Mouse (Mus musculus) kidney, embryonic 16.5 days (tissue): ENCODE results near the gene Pde6h. TPM values are rescaled to one million over a fixed set of nuclear protein-coding genes. Genes with fewer than 3 reads are reported as not detected.
A peak's percentile ranks its signal among the peaks of the same experiment; 100 is the strongest.

ENCODE experiments used
- ATAC-seq: fragments of 200-750 bp; cut with Nextera tagmentation; 2 replicates; pipeline ENCODE4 v1.8.0; 2017; ENCODE audit warnings: moderate TSS enrichment; ENCODE audit not compliant: low FRiP score, low TSS enrichment
- H3K27ac ChIP-seq: fragments of 300-500 bp; sonication (generic); 2 replicates; pipeline ENCODE4 v1.5.1; 2014; ENCODE audit warnings: low read length
- H3K27me3 ChIP-seq: fragments of 300-500 bp; sonication (generic); 2 replicates; pipeline ENCODE4 v1.6.1; 2014; ENCODE audit warnings: low read length, control low read depth, mixed read lengths; ENCODE audit not compliant: insufficient read depth
- H3K36me3 ChIP-seq: fragments of 300-500 bp; sonication (generic); 2 replicates; pipeline ENCODE4 v1.6.1; 2014; ENCODE audit warnings: low read length, control low read depth, mixed read lengths; ENCODE audit not compliant: insufficient read depth
- H3K4me1 ChIP-seq: fragments of 300-500 bp; sonication (generic); 2 replicates; pipeline ENCODE4 v1.6.1; 2014; ENCODE audit warnings: low read length, control low read depth, mixed read lengths; ENCODE audit not compliant: insufficient read depth
- H3K4me2 ChIP-seq: fragments of 300-500 bp; sonication (generic); replicated peaks from 2 replicates; pipeline ENCODE4 v1.6.1; 2014; ENCODE audit warnings: low read depth, low read length
- H3K4me3 ChIP-seq: fragments of 300-500 bp; sonication (generic); 2 replicates; pipeline ENCODE4 v1.5.1; 2014; ENCODE audit warnings: mild to moderate bottlenecking, low read length
- H3K9ac ChIP-seq: fragments of 300-500 bp; sonication (generic); replicated peaks from 2 replicates; pipeline ENCODE4 v1.6.1; 2014; ENCODE audit warnings: low read length
- H3K9me3 ChIP-seq: fragments of 300-500 bp; sonication (generic); 2 replicates; pipeline ENCODE4 v1.6.1; 2016; ENCODE audit warnings: low read length, control low read depth
- WGBS: fragments of 180-500 bp; shearing (Covaris S2); extraction: QIAGEN DNeasy Blood & Tissue Kit; methylation state at CpG from one replicate; pipeline ENCODE4 v1.1.7; 2014; 5-methylcytosine and 5-hydroxymethylcytosine counted together
- polyA plus RNA-seq: library from polyadenylated mRNA; unstranded; fragments of >200 nt; fragmentation: Nextera tagmentation; extraction: Ambion mirVana; gene quantifications from 2 replicates; pipeline ENCODE4 v1.2.1, GENCODE M21; 2015

Pde6h gene
- polyA plus RNA-seq, 1 experiment from 2014 or later = 0.55 TPM

GRCm38 (mm10) chr6:136983201-136983600 lies 59.6 kb downstream of the Pde6h start:
- Histone ChIP-seq H3K27ac (no peak overlapping the region), H3K9ac (no peak overlapping the region), H3K4me3 (no peak overlapping the region), H3K27me3 (no peaks in the 10 kb centered on the region), H3K4me2 (no peak overlapping the region), H3K36me3 (no peaks in the 10 kb centered on the region), H3K4me1 (peaks cover 4% of the 10 kb centered on the region; the same call in 1 of the 2 replicates), H3K9me3 (no peaks in the 10 kb centered on the region)
- ATAC-seq = no peak
- WGBS = 67% methylated on average over 7 of the region's 7 CpGs

- H3K4me1 ChIP-seq = peaks cover 9% of the 10 kb centered on the region
- H3K27me3 ChIP-seq = no peaks in the 10 kb centered on the region
- no peak overlapping the region for H3K27ac ChIP-seq
- no peak overlapping the region for H3K9ac ChIP-seq
- WGBS = 55% methylated on average over 13 of the region's 13 CpGs
- H3K4me3 ChIP-seq = no peak overlapping the region
- ATAC-seq = no peak
- no peak overlapping the region; the same call in 1 of the 2 replicates for H3K4me2 ChIP-seq
- no peaks in the 10 kb centered on the region for H3K9me3 ChIP-seq
- H3K36me3 ChIP-seq = no peaks in the 10 kb centered on the region
These were observed 62.4 kb downstream of the Pde6h start for GRCm38 (mm10) chr6:136986019-136986418.

- H3K27me3 ChIP-seq = no peaks in the 10 kb centered on the region
- no peak for ATAC-seq
- 63% methylated on average over 11 of the region's 11 CpGs for whole genome bisulfite sequencing
These were observed 63.1 kb downstream of the Pde6h start for GRCm38 (mm10) chr6:136986718-136987117.

GRCm38 (mm10) chr6:136988536-136989060 lies 65.0 kb downstream of the Pde6h start:
- no peak for ATAC-seq
- no peak overlapping the region for H3K4me2 ChIP-seq
- no peak overlapping the region for H3K4me3 ChIP-seq
- no peaks in the 10 kb centered on the region for H3K27me3 ChIP-seq
- no peaks in the 10 kb centered on the region for H3K36me3 ChIP-seq
- H3K9me3 ChIP-seq = no peaks in the 10 kb centered on the region
- H3K9ac ChIP-seq = no peak overlapping the region
- no peak overlapping the region for H3K27ac ChIP-seq
- WGBS = 84% methylated on average over 7 of the region's 7 CpGs
- H3K4me1 ChIP-seq = peaks cover 9% of the 10 kb centered on the region

More at GRCm38 (mm10) chr6:136986718-136987117, 63.1 kb downstream of the Pde6h start:
- H3K4me2 ChIP-seq = no peak overlapping the region
- H3K36me3 ChIP-seq = no peaks in the 10 kb centered on the region
- H3K9me3 ChIP-seq = no peaks in the 10 kb centered on the region
- H3K9ac ChIP-seq = no peak overlapping the region
- no peak overlapping the region for H3K27ac ChIP-seq
- no peak overlapping the region for H3K4me3 ChIP-seq
- H3K4me1 ChIP-seq = peaks cover 9% of the 10 kb centered on the region

- Histone ChIP-seq H3K27me3 (no peaks in the 10 kb centered on the region), H3K4me3 (peak overlapping the region; percentile 21), H3K9me3 (no peaks in the 10 kb centered on the region), H3K4me1 (peaks cover 9% of the 10 kb centered on the region), H3K4me2 (peak overlapping the region; percentile 45), H3K27ac (no peak overlapping the region), H3K9ac (no peak overlapping the region; the same call in 1 of the 2 replicates), H3K36me3 (no peaks in the 10 kb centered on the region)
- 30% methylated on average over 11 of the region's 11 CpGs for WGBS
- peak; percentile 37; the same call in 1 of the 2 replicates for ATAC-seq
These were observed 66.3 kb downstream of the Pde6h start for GRCm38 (mm10) chr6:136989824-136990497.

- no peak for ATAC-seq
- no peak overlapping the region for H3K4me3 ChIP-seq
- 0 out of 2 replicates have a peak overlapping the region, but pooled peaks have one; percentile 23 for H3K4me2 ChIP-seq
- no peaks in the 10 kb centered on the region for H3K36me3 ChIP-seq
- WGBS = 20% methylated on average over 8 of the region's 8 CpGs
- H3K9me3 ChIP-seq = no peaks in the 10 kb centered on the region
- H3K4me1 ChIP-seq = peaks cover 13% of the 10 kb centered on the region
- H3K27me3 ChIP-seq = no peaks in the 10 kb centered on the region
- H3K27ac ChIP-seq = no peak overlapping the region
- H3K9ac ChIP-seq = no peak overlapping the region
These were observed 66.9 kb downstream of the Pde6h start for GRCm38 (mm10) chr6:136990557-136990956.

GRCm38 (mm10) chr6:136993574-136993973 lies 69.9 kb downstream of the Pde6h start:
- Histone ChIP-seq H3K4me1 (peaks cover 18% of the 10 kb centered on the region), H3K4me2 (no peak overlapping the region), H3K9me3 (no peaks in the 10 kb centered on the region), H3K36me3 (no peaks in the 10 kb centered on the region), H3K9ac (no peak overlapping the region), H3K27me3 (no peaks in the 10 kb centered on the region), H3K4me3 (no peak overlapping the region), H3K27ac (no peak overlapping the region)
- ATAC-seq = no peak
- WGBS = 56% methylated on average over 4 of the region's 4 CpGs

GRCm38 (mm10) chr6:136995533-136995932 lies 71.9 kb downstream of the Pde6h start:
- WGBS = 70% methylated on average over 8 of the region's 8 CpGs
- ATAC-seq = peak; percentile 37; the same call in 1 of the 2 replicates
- Histone ChIP-seq H3K9ac (no peak overlapping the region), H3K9me3 (no peaks in the 10 kb centered on the region), H3K4me2 (no peak overlapping the region), H3K4me1 (peaks cover 10% of the 10 kb centered on the region), H3K27me3 (no peaks in the 10 kb centered on the region), H3K36me3 (no peaks in the 10 kb centered on the region), H3K27ac (no peak overlapping the region), H3K4me3 (no peak overlapping the region)

- ATAC-seq = no peak
- Histone ChIP-seq H3K27me3 (no peaks in the 10 kb centered on the region), H3K4me3 (no peak overlapping the region), H3K4me2 (no peak overlapping the region), H3K9ac (no peak overlapping the region), H3K9me3 (no peaks in the 10 kb centered on the region), H3K36me3 (no peaks in the 10 kb centered on the region), H3K27ac (peak overlapping the region; percentile 69; the same call in 1 of the 2 replicates), H3K4me1 (peaks cover 8% of the 10 kb centered on the region)
- WGBS = 39% methylated on average over 5 of the region's 5 CpGs
These were observed 72.7 kb downstream of the Pde6h start for GRCm38 (mm10) chr6:136996336-136996735.

- Histone ChIP-seq H3K4me2 (no peak overlapping the region), H3K4me3 (no peak overlapping the region), H3K9ac (no peak overlapping the region), H3K27ac (no peak overlapping the region), H3K4me1 (peaks cover 8% of the 10 kb centered on the region), H3K27me3 (no peaks in the 10 kb centered on the region), H3K36me3 (no peaks in the 10 kb centered on the region), H3K9me3 (no peaks in the 10 kb centered on the region)
- whole genome bisulfite sequencing = 68% methylated on average over 7 of the region's 7 CpGs
- no peak for ATAC-seq
These were observed 74.5 kb downstream of the Pde6h start for GRCm38 (mm10) chr6:136998181-136998580.
